Mouse (Mus musculus) liver, adult 2 months (tissue): ENCODE results near the gene Lin54. TPM values are rescaled to one million over a fixed set of nuclear protein-coding genes. Genes with fewer than 3 reads are reported as not detected.
"Not testable (repeated sequence)": the region's sequence is repeated elsewhere in the genome, so short reads cannot be mapped to it uniquely, and the experiment has no call there.

Source experiments
- DNase-seq: peaks from one replicate; pipeline ENCODE4 v3.0.0-alpha.2; 2011; ENCODE audit warnings: low read depth, low spot score; ENCODE audit errors: extremely low read depth
- H3K27ac ChIP-seq: fragments of 200-500 bp; replicated peaks from 2 replicates; pipeline ENCODE4 v1.5.1; 2012; ENCODE audit warnings: low read depth, mild to moderate bottlenecking, control low read depth, inconsistent platforms, low read length; ENCODE audit not compliant: insufficient read depth
- H3K27me3 ChIP-seq: fragments of 200-500 bp; 2 replicates; pipeline ENCODE4 v1.6.1; 2012; ENCODE audit warnings: mild to moderate bottlenecking, moderate library complexity, low read length, inconsistent platforms; ENCODE audit not compliant: control insufficient read depth, insufficient read depth
- H3K36me3 ChIP-seq: fragments of 200-500 bp; 2 replicates; pipeline ENCODE4 v1.6.1; 2012; ENCODE audit warnings: low read length, inconsistent platforms; ENCODE audit not compliant: control insufficient read depth, insufficient read depth
- H3K4me1 ChIP-seq: fragments of 200-500 bp; 2 replicates; pipeline ENCODE4 v1.6.1; 2011; ENCODE audit warnings: low read length; ENCODE audit not compliant: control insufficient read depth, insufficient read depth
- H3K4me3 ChIP-seq: fragments of 200-500 bp; 2 replicates; pipeline ENCODE4 v1.5.1; 2011; ENCODE audit warnings: low read depth, mild to moderate bottlenecking, control low read depth, low read length, moderate library complexity; ENCODE audit not compliant: insufficient read depth
- H3K79me2 ChIP-seq: fragments of 200-500 bp; 2 replicates; pipeline ENCODE4 v1.6.1; 2012; ENCODE audit warnings: inconsistent platforms, mild to moderate bottlenecking, low read length, moderate library complexity; ENCODE audit not compliant: control insufficient read depth, insufficient read depth
- H3K9ac ChIP-seq: fragments of 200-500 bp; 2 replicates; pipeline ENCODE4 v1.6.1; 2012; ENCODE audit warnings: low read depth, mild to moderate bottlenecking, control low read depth, inconsistent platforms, low read length
- CTCF ChIP-seq: fragments of 200-500 bp; IDR thresholded peaks from 2 replicates; pipeline ENCODE4 v1.5.1; 2011; ENCODE audit warnings: low read depth, low read length, control low read depth
- POLR2A ChIP-seq: fragments of 200-500 bp; IDR thresholded peaks from 2 replicates; pipeline ENCODE4 v1.6.1; 2011; ENCODE audit warnings: low read length, control low read depth; ENCODE audit not compliant: insufficient read depth; ENCODE audit errors: extremely low read depth
- WGBS: fragments of 180-500 bp; shearing (Covaris S2); methylation state at CpG from one replicate; pipeline ENCODE4 v1.1.7; 2018; 5-methylcytosine and 5-hydroxymethylcytosine counted together
- polyA plus RNA-seq: library from polyadenylated mRNA; depleted of rRNA; stranded (reverse); fragments of >200 nt; gene quantifications from 2 replicates; pipeline ENCODE4 v1.2.3, GENCODE M21; 2012
- total RNA-seq: library from RNA; depleted of rRNA; stranded (reverse); fragments of >200 nt; gene quantifications from 2 replicates; pipeline ENCODE4 v1.2.3, GENCODE M21; 2014

Lin54 gene
- total and polyA plus RNA-seq, 2 experiments: 3.5 to 5.7 TPM

- Histone ChIP-seq H3K27ac (no peak overlapping the region; the same call in 1 of the 2 replicates), H3K27me3 (no peaks in the 10 kb centered on the region), H3K4me3 (peak overlapping the region; percentile 2; the same call in 1 of the 2 replicates), H3K79me2 (peaks cover 13% of the 10 kb centered on the region; the same call in 1 of the 2 replicates), H3K9ac (peak overlapping the region; percentile 39), H3K4me1 (peaks cover 15% of the 10 kb centered on the region), H3K36me3 (peaks cover 19% of the 10 kb centered on the region; the same call in 1 of the 2 replicates)
- TF ChIP-seq CTCF (no peak), POLR2A (no peak)
- DNase-seq: no peak
- 41% methylated on average over 9 of the region's 9 CpGs for WGBS
These were observed 73.2 kb downstream of the Lin54 start for GRCm38 (mm10) chr5:100427276-100427675.

DNA sequence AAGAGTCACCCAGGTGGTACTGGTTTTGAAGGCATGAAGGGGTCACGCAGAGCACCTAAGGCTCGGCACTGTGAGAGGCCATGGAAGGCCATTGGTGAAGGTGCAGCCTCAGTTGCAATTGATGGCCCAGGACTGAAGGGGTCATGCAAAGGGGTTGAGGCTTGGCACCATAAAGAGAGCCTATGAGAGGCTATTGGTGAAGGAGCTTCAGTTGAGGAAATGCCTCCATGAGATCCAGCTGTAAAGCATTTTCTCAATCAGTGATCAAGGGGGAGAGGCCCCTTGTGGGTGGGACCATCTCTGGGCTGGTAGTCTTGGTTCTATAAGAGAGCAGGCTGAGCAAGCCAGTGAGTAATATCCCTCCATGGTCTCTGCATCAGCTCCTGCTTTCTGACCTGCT is 74.6 kb downstream of the Lin54 start:
- H3K27me3 ChIP-seq, DNase-seq, H3K27ac ChIP-seq, H3K9ac ChIP-seq, H3K4me3 ChIP-seq: not testable (repeated sequence)
- H3K36me3 ChIP-seq: peaks cover 32% of the 10 kb centered on the region
- H3K79me2 ChIP-seq: peaks cover 16% of the 10 kb centered on the region; the same call in 1 of the 2 replicates
- 94% methylated on average over 2 of the region's 2 CpGs for WGBS
- H3K4me1 ChIP-seq: peaks cover 15% of the 10 kb centered on the region

GRCm38 (mm10) chr5:100424252-100424651 is 76.2 kb downstream of the Lin54 start:
- H3K4me3 ChIP-seq: no peak overlapping the region
- TF ChIP-seq CTCF: no peak
- TF ChIP-seq POLR2A: no peak
- H3K4me1 ChIP-seq: peaks cover 11% of the 10 kb centered on the region
- H3K79me2 ChIP-seq: peaks cover 16% of the 10 kb centered on the region; the same call in 1 of the 2 replicates
- no peak overlapping the region for H3K9ac ChIP-seq
- WGBS: 5% methylated on average over 3 of the region's 3 CpGs
- H3K36me3 ChIP-seq: peaks cover 43% of the 10 kb centered on the region
- no peaks in the 10 kb centered on the region for H3K27me3 ChIP-seq
- H3K27ac ChIP-seq: no peak overlapping the region
- peak; percentile 68 for DNase-seq

DNA sequence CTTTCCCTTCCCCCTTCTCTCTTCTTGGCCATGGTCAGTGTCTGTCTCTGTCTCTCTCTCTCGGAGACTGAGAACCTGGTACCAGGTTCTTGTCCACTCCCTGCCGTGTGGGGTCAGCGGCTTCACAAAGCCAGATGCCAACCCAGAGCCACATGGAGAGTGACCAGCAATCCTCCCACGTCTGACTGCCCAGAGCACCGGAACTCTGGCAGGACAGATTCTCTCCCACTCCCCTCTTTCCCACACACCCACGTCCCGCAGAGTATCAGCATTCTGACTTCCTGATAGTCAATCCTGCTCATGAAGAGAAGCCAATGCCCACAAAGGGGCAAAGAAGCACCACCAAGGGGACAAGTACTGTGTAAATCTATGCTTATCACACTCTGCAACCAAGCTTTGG is 76.8 kb downstream of the Lin54 start:
- TF ChIP-seq CTCF (no peak), POLR2A (no peak)
- H3K4me1 ChIP-seq: peaks cover 11% of the 10 kb centered on the region
- H3K4me3 ChIP-seq: no peak overlapping the region
- DNase-seq: no peak
- WGBS: 42% methylated on average over 7 of the region's 7 CpGs
- H3K27me3 ChIP-seq: no peaks in the 10 kb centered on the region
- peak overlapping the region; percentile 21; the same call in 1 of the 2 replicates for H3K9ac ChIP-seq
- no peak overlapping the region; the same call in 1 of the 2 replicates for H3K27ac ChIP-seq
- H3K36me3 ChIP-seq: peaks cover 47% of the 10 kb centered on the region
- peaks cover 16% of the 10 kb centered on the region; the same call in 1 of the 2 replicates for H3K79me2 ChIP-seq

DNA sequence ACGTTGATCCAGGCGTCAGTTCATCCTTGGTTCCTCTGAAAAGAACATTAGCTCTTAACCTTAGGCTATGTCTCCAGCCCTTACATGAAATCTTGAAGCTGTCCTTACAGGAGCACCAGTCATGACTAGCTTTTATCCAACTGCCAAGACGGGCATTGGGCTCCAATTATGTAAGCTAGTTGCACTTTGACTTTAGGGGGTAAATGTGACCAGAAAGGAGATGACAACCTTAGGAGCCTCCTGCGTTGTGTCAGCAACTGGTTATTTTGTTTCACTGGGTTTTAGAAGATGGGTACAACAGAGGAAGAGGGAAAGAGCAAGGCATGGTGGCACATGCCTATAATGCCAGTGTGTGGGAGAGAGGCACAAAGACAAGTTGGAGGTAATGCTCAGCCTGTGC is 81.6 kb downstream of the Lin54 start:
- TF ChIP-seq CTCF (no peak), POLR2A (no peak)
- H3K9ac ChIP-seq: no peak overlapping the region
- H3K36me3 ChIP-seq: peaks cover 33% of the 10 kb centered on the region
- no peak overlapping the region for H3K4me3 ChIP-seq
- H3K79me2 ChIP-seq: peaks cover 13% of the 10 kb centered on the region; the same call in 1 of the 2 replicates
- H3K27ac ChIP-seq: peak overlapping the region; percentile 54
- 57% methylated on average over 4 of the region's 4 CpGs for WGBS
- H3K27me3 ChIP-seq: no peaks in the 10 kb centered on the region
- no peak for DNase-seq
- H3K4me1 ChIP-seq: peaks cover 9% of the 10 kb centered on the region

GRCm38 (mm10) chr5:100418077-100418476 is 82.4 kb downstream of the Lin54 start:
- Histone ChIP-seq H3K79me2 (peaks cover 10% of the 10 kb centered on the region; the same call in 1 of the 2 replicates), H3K9ac (no peak overlapping the region), H3K27ac (no peak overlapping the region), H3K4me1 (peaks cover 11% of the 10 kb centered on the region), H3K4me3 (no peak overlapping the region), H3K27me3 (no peaks in the 10 kb centered on the region), H3K36me3 (peaks cover 33% of the 10 kb centered on the region)
- no peak for DNase-seq
- 91% methylated on average over 2 of the region's 2 CpGs for WGBS
- TF ChIP-seq POLR2A: no peak
- TF ChIP-seq CTCF: no peak
